Mouse (Mus musculus) spleen, adult 2 months (tissue): ENCODE results near the gene Aox1.

Source experiments
- CTCF ChIP-seq: fragments of 200-500 bp; IDR thresholded peaks from 2 replicates; pipeline ENCODE4 v1.5.1; 2011; ENCODE audit warnings: mild to moderate bottlenecking, inconsistent platforms; ENCODE audit not compliant: insufficient read depth, insufficient read length, insufficient replicate concordance; ENCODE audit errors: extremely low read depth
- POLR2A ChIP-seq: fragments of 200-500 bp; IDR thresholded peaks from 2 replicates; pipeline ENCODE4 v1.6.1; 2011; ENCODE audit warnings: low read depth, low read length, inconsistent platforms

GRCm38 (mm10) chr1:58046721-58047290 lies 17.1 kb downstream of the Aox1 start:
- no peak for TF ChIP-seq POLR2A
- no peak for TF ChIP-seq CTCF
